Mouse (Mus musculus): ENCODE measurements around the gene Myzap. TPM values are rescaled to one million over a fixed set of nuclear protein-coding genes. Genes with fewer than 3 reads are reported as not detected.

The Myzap gene
- polyA plus RNA-seq, 1 experiment from 2014 or later = 18.6 TPM

DNA sequence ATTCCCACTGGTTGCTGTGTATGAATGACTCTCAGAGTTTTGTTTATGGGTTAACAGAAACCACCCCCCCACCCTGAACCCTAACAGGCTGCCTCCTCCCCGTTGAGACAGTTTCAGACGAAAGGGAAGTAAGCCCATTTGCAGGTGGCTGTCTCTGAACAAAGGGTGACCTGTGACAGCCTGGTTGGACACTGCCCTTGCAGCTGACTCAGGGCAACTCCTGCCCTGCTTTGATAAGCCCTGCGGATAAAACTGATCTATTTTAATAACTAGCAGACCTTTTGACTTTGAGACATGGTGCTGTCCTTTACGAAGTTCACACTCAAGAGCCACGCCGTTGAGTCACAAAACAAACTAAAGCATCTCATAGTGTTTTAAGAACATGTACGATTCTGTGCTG, 2.4 kb downstream of the Myzap start:
- ATAC-seq (ENCODE audit: low read depth) (no peak), DNase-seq (ENCODE audit: low spot score) (no peak)
- Histone ChIP-seq H3K36me3 (ENCODE audit: control insufficient read depth, insufficient read depth, low read length) (no peaks in the 10 kb centered on the region), H3K4me3 (ENCODE audit: low read depth, low read length) (no peak overlapping the region), H3K9me3 (ENCODE audit: control insufficient read depth, low read length) (peaks cover 8% of the 10 kb centered on the region), H3K27me3 (replicated peaks; ENCODE audit: control insufficient read depth, insufficient read depth, low read length) (no peaks in the 10 kb centered on the region), H3K9ac (ENCODE audit: low read depth, low read length) (no peak overlapping the region), H3K4me1 (ENCODE audit: control insufficient read depth, insufficient read depth, low read length) (peaks cover 7% of the 10 kb centered on the region; the same call in 1 of the 2 replicates), H3K4me2 (ENCODE audit: low read depth, low read length) (0 out of 2 replicates have a peak overlapping the region, but pooled peaks have one; percentile 7), H3K27ac (replicated peaks; ENCODE audit: low read depth, low read length) (no peak overlapping the region)
- WGBS = 65% methylated on average over 7 of the region's 7 CpGs

- no peak overlapping the region for H3K4me3 ChIP-seq (ENCODE audit: low read depth, low read length)
Measured at GRCm38 (mm10) chr9:71588930-71589592, 3.1 kb downstream of the Myzap start.

GRCm38 (mm10) chr9:71586408-71586807, 5.8 kb downstream of the Myzap start:
- DNase-seq (ENCODE audit: low spot score) (no peak), ATAC-seq (ENCODE audit: low read depth) (no peak)
- H3K27me3 ChIP-seq (replicated peaks; ENCODE audit: control insufficient read depth, insufficient read depth, low read length) = no peaks in the 10 kb centered on the region
- H3K27ac ChIP-seq (replicated peaks; ENCODE audit: low read depth, low read length) = no peak overlapping the region
- WGBS = 50% methylated on average over 3 of the region's 3 CpGs
- peaks cover 8% of the 10 kb centered on the region for H3K9me3 ChIP-seq (ENCODE audit: control insufficient read depth, low read length)
- H3K9ac ChIP-seq (ENCODE audit: low read depth, low read length) = no peak overlapping the region
- no peaks in the 10 kb centered on the region for H3K36me3 ChIP-seq (ENCODE audit: control insufficient read depth, insufficient read depth, low read length)
- H3K4me1 ChIP-seq (ENCODE audit: control insufficient read depth, insufficient read depth, low read length) = no peaks in the 10 kb centered on the region
- no peak overlapping the region for H3K4me3 ChIP-seq (ENCODE audit: low read depth, low read length)
- H3K4me2 ChIP-seq (ENCODE audit: low read depth, low read length) = no peak overlapping the region

More at GRCm38 (mm10) chr9:71588930-71589592, 3.1 kb downstream of the Myzap start:
- no peaks in the 10 kb centered on the region for H3K27me3 ChIP-seq (replicated peaks; ENCODE audit: control insufficient read depth, insufficient read depth, low read length)
- no peak overlapping the region for H3K9ac ChIP-seq (ENCODE audit: low read depth, low read length)
- 79% methylated on average over 2 of the region's 2 CpGs for WGBS
- no peak overlapping the region for H3K4me2 ChIP-seq (ENCODE audit: low read depth, low read length)
- no peaks in the 10 kb centered on the region for H3K36me3 ChIP-seq (ENCODE audit: control insufficient read depth, insufficient read depth, low read length)
- H3K9me3 ChIP-seq (ENCODE audit: control insufficient read depth, low read length) = peaks cover 8% of the 10 kb centered on the region
- peaks cover 7% of the 10 kb centered on the region; the same call in 1 of the 2 replicates for H3K4me1 ChIP-seq (ENCODE audit: control insufficient read depth, insufficient read depth, low read length)
- H3K27ac ChIP-seq (replicated peaks; ENCODE audit: low read depth, low read length) = no peak overlapping the region
- ATAC-seq (ENCODE audit: low read depth) (no peak), DNase-seq (ENCODE audit: low spot score) (no peak)

- no peak overlapping the region for H3K4me3 ChIP-seq (ENCODE audit: low read depth, low read length)
- no peak overlapping the region for H3K27ac ChIP-seq (replicated peaks; ENCODE audit: low read depth, low read length)
- ATAC-seq (ENCODE audit: low read depth) = no peak
- H3K36me3 ChIP-seq (ENCODE audit: control insufficient read depth, insufficient read depth, low read length) = no peaks in the 10 kb centered on the region
- no peaks in the 10 kb centered on the region for H3K4me1 ChIP-seq (ENCODE audit: control insufficient read depth, insufficient read depth, low read length)
- no peak overlapping the region for H3K4me2 ChIP-seq (ENCODE audit: low read depth, low read length)
- 93% methylated on average over 1 of the region's 1 CpGs for WGBS
- no peak overlapping the region for H3K9ac ChIP-seq (ENCODE audit: low read depth, low read length)
- no peak for DNase-seq (ENCODE audit: low spot score)
- H3K27me3 ChIP-seq (replicated peaks; ENCODE audit: control insufficient read depth, insufficient read depth, low read length) = no peaks in the 10 kb centered on the region
- peaks cover 8% of the 10 kb centered on the region for H3K9me3 ChIP-seq (ENCODE audit: control insufficient read depth, low read length)
Measured at GRCm38 (mm10) chr9:71582771-71583170, 9.4 kb downstream of the Myzap start.

GRCm38 (mm10) chr9:71578896-71579564, 13.1 kb downstream of the Myzap start:
- H3K9me3 ChIP-seq (ENCODE audit: control insufficient read depth, low read length) = no peaks in the 10 kb centered on the region
- WGBS = 58% methylated on average over 7 of the region's 7 CpGs
- H3K4me1 ChIP-seq (ENCODE audit: control insufficient read depth, insufficient read depth, low read length) = no peaks in the 10 kb centered on the region
- no peak overlapping the region for H3K4me3 ChIP-seq (ENCODE audit: low read depth, low read length)
- ATAC-seq (ENCODE audit: low read depth) (peak; percentile 77), DNase-seq (ENCODE audit: low spot score) (peak; percentile 80)
- no peaks in the 10 kb centered on the region for H3K27me3 ChIP-seq (replicated peaks; ENCODE audit: control insufficient read depth, insufficient read depth, low read length)
- H3K36me3 ChIP-seq (ENCODE audit: control insufficient read depth, insufficient read depth, low read length) = no peaks in the 10 kb centered on the region
- no peak overlapping the region for H3K27ac ChIP-seq (replicated peaks; ENCODE audit: low read depth, low read length)
- H3K9ac ChIP-seq (ENCODE audit: low read depth, low read length) = no peak overlapping the region
- H3K4me2 ChIP-seq (ENCODE audit: low read depth, low read length) = no peak overlapping the region

DNA sequence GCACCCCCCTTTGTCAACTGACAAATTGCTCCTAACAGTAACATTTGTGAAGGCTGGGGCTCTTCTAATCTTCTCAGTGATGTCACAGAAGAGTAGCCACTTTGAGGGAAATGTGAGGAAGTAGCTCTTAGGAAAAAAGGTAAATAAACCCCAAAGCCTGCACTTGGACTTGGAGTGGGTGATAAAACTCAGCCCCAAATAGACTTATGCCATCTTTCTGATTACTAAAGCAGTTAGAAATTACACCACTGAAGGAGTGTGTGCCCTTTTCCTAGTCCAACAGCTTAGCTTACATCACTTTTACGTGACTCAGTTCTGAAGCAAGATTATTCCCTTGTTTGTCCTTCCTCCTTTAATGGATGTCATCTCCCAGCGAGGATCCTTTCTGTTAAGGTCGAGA, 17.7 kb downstream of the Myzap start:
- DNase-seq (ENCODE audit: low spot score) (no peak), ATAC-seq (ENCODE audit: low read depth) (no peak)
- 83% methylated on average over 3 of the region's 3 CpGs for WGBS

DNA sequence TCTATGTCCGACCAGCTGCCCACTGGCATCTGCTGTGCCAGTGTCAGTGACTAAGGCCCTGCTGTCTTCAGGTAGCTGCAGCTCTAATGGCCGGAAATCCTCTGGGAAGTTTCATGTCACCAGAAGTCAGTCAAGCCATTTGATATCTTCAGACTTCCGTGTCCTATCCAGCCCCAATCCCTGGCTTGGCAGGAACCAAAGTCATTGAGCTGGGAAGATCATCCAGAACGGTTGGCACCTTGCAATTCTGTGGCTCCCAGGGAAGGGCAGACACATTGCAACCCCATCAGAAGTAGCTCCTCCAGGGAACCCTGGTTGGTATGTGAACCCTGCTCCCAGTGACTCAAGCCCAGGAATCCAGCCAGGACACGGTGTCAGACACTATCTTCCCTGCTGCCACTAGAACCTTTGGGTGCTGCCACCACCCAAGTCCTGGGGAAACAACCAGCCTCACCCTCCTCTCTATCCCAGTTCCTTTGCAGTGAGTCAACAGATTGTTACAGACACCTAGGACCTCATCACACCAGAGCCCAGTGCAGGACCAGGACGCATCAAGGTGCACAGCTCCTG, 18.3 kb downstream of the Myzap start:
- H3K4me3 ChIP-seq (ENCODE audit: low read depth, low read length) = no peak overlapping the region
- no peaks in the 10 kb centered on the region for H3K27me3 ChIP-seq (replicated peaks; ENCODE audit: control insufficient read depth, insufficient read depth, low read length)
- DNase-seq (ENCODE audit: low spot score) (no peak), ATAC-seq (ENCODE audit: low read depth) (no peak)
- WGBS = 85% methylated on average over 6 of the region's 6 CpGs
- H3K27ac ChIP-seq (replicated peaks; ENCODE audit: low read depth, low read length) = no peak overlapping the region
- H3K36me3 ChIP-seq (ENCODE audit: control insufficient read depth, insufficient read depth, low read length) = no peaks in the 10 kb centered on the region
- no peaks in the 10 kb centered on the region for H3K9me3 ChIP-seq (ENCODE audit: control insufficient read depth, low read length)
- no peak overlapping the region for H3K9ac ChIP-seq (ENCODE audit: low read depth, low read length)
- no peak overlapping the region for H3K4me2 ChIP-seq (ENCODE audit: low read depth, low read length)
- H3K4me1 ChIP-seq (ENCODE audit: control insufficient read depth, insufficient read depth, low read length) = peaks cover 2% of the 10 kb centered on the region; the same call in 1 of the 2 replicates

More for the DNA sequence above, 17.7 kb downstream of the Myzap start:
- no peak overlapping the region for H3K4me3 ChIP-seq (ENCODE audit: low read depth, low read length)
- H3K9ac ChIP-seq (ENCODE audit: low read depth, low read length) = no peak overlapping the region
- no peak overlapping the region for H3K4me2 ChIP-seq (ENCODE audit: low read depth, low read length)
- no peaks in the 10 kb centered on the region for H3K36me3 ChIP-seq (ENCODE audit: control insufficient read depth, insufficient read depth, low read length)
- no peaks in the 10 kb centered on the region for H3K27me3 ChIP-seq (replicated peaks; ENCODE audit: control insufficient read depth, insufficient read depth, low read length)
- no peaks in the 10 kb centered on the region for H3K9me3 ChIP-seq (ENCODE audit: control insufficient read depth, low read length)
- no peak overlapping the region for H3K27ac ChIP-seq (replicated peaks; ENCODE audit: low read depth, low read length)
- H3K4me1 ChIP-seq (ENCODE audit: control insufficient read depth, insufficient read depth, low read length) = peaks cover 2% of the 10 kb centered on the region; the same call in 1 of the 2 replicates

GRCm38 (mm10) chr9:71571150-71571633, 21.0 kb downstream of the Myzap start:
- Histone ChIP-seq H3K27ac (replicated peaks; ENCODE audit: low read depth, low read length) (0 out of 2 replicates have a peak overlapping the region, but pooled peaks have one; percentile 31), H3K27me3 (replicated peaks; ENCODE audit: control insufficient read depth, insufficient read depth, low read length) (no peaks in the 10 kb centered on the region), H3K9me3 (ENCODE audit: control insufficient read depth, low read length) (no peaks in the 10 kb centered on the region), H3K4me1 (ENCODE audit: control insufficient read depth, insufficient read depth, low read length) (peaks cover 8% of the 10 kb centered on the region; the same call in 1 of the 2 replicates), H3K36me3 (ENCODE audit: control insufficient read depth, insufficient read depth, low read length) (no peaks in the 10 kb centered on the region), H3K4me3 (ENCODE audit: low read depth, low read length) (no peak overlapping the region), H3K4me2 (ENCODE audit: low read depth, low read length) (no peak overlapping the region), H3K9ac (ENCODE audit: low read depth, low read length) (peak overlapping the region; percentile 6; the same call in 1 of the 2 replicates)
- DNase-seq (ENCODE audit: low spot score) (peak; percentile 68), ATAC-seq (ENCODE audit: low read depth) (peak; percentile 83)
- WGBS = 36% methylated on average over 7 of the region's 7 CpGs
